Mouse (Mus musculus) layer of hippocampus, adult 6 months (tissue): ENCODE measurements around the gene Tex47. TPM values are rescaled to one million over a fixed set of nuclear protein-coding genes. Genes with fewer than 3 reads are reported as not detected.

ENCODE experiments used
- long read RNA-seq, 2 experiments: library from polyadenylated mRNA; unstranded; transcript quantifications; one replicate each; pipeline ENCODE4 v2.0.0; 2019 to 2020
- polyA plus RNA-seq: library from polyadenylated mRNA; unstranded; fragments of <200 nt; fragmentation: Nextera tagmentation; gene quantifications from 2 replicates; pipeline ENCODE4 v1.2.3, GENCODE M21; 2021

The Tex47 gene
- polyA plus RNA-seq, result not detected in 2 replicates
- long read RNA-seq, experiment 1, result 0 reads
- long read RNA-seq, experiment 2, result 0 reads

DNA sequence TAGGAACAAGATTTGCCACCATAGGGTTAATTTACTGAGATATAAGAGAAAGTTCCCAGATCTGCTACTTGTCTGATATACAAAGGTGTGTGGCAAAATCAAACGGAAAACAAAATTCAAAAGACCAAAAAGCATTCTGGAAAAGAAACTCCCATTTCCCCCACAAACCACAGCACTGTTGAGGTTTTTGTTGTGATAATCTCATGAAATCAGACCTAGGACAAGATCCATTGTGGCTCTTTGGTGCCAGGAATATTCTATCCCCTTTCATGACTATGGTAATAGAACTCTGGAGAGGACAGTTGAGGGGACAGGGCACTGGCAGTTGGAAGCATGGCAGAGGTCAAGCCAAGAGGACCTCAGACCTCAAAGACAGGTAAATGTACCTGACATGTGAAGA lies at the start of gene Tex47:
Gene Tex47, plus strand, starts transcription at position 301 of the 400 bp plus-strand sequence.

GRCm38 (mm10) chr5:7344145-7345010 lies 40.5 kb downstream of the Tex47 start, which contains the start of gene Zfp804b:
TSS of gene Zfp804b (minus strand) at chr5:7344756.

Other genes with a start within 250 kb of the Tex47 start
- 0.54 and 0.70 TPM in 2 replicates for gene Zfp804b, start 40.6 kb downstream of the Tex47 start, polyA plus RNA-seq